Mouse (Mus musculus) neural tube, embryonic 11.5 days (tissue): ENCODE measurements around the gene Cblb. TPM values are rescaled to one million over a fixed set of nuclear protein-coding genes. Genes with fewer than 3 reads are reported as not detected.

Experiments used
- ATAC-seq: fragments of 200-750 bp; cut with Nextera tagmentation; 2 replicates; pipeline ENCODE4 v1.8.0; 2017; ENCODE audit warnings: moderate number of reproducible peaks, mild to moderate bottlenecking, moderate TSS enrichment, moderate library complexity; ENCODE audit not compliant: insufficient read depth, low FRiP score, low TSS enrichment
- DNase-seq: peaks from one replicate; pipeline ENCODE4 v3.0.0-alpha.2; 2015; ENCODE audit warnings: low spot score
- H3K27ac ChIP-seq: fragments of 300-500 bp; sonication (generic); 2 replicates; pipeline ENCODE4 v1.5.1; 2014; ENCODE audit warnings: low read depth, mild to moderate bottlenecking, low read length
- H3K27me3 ChIP-seq: fragments of 300-500 bp; sonication (generic); 2 replicates; pipeline ENCODE4 v1.6.1; 2014; ENCODE audit warnings: mild to moderate bottlenecking, low read length, mixed read lengths; ENCODE audit not compliant: control insufficient read depth, insufficient read depth
- H3K36me3 ChIP-seq: fragments of 300-500 bp; sonication (generic); 2 replicates; pipeline ENCODE4 v1.6.1; 2014; ENCODE audit warnings: mild to moderate bottlenecking, low read length, moderate library complexity, mixed read lengths; ENCODE audit not compliant: control insufficient read depth, insufficient read depth
- H3K4me1 ChIP-seq: fragments of 300-500 bp; sonication (generic); 2 replicates; pipeline ENCODE4 v1.6.1; 2014; ENCODE audit warnings: low read length, mixed read lengths; ENCODE audit not compliant: control insufficient read depth, insufficient read depth
- H3K4me2 ChIP-seq: fragments of 300-500 bp; sonication (generic); 2 replicates; pipeline ENCODE4 v1.6.1; 2014; ENCODE audit warnings: low read depth, mild to moderate bottlenecking, moderate library complexity
- H3K4me3 ChIP-seq: fragments of 300-500 bp; sonication (generic); 2 replicates; pipeline ENCODE4 v1.5.1; 2014; ENCODE audit warnings: low read depth, low read length
- H3K9ac ChIP-seq: fragments of 300-500 bp; sonication (generic); 2 replicates; pipeline ENCODE4 v1.6.1; 2014; ENCODE audit warnings: mild to moderate bottlenecking, low read length
- H3K9me3 ChIP-seq: fragments of 300-500 bp; sonication (generic); 2 replicates; pipeline ENCODE4 v1.6.1; 2016; ENCODE audit warnings: low read length; ENCODE audit not compliant: control insufficient read depth
- WGBS: fragments of 180-500 bp; shearing (Covaris S2); extraction: QIAGEN DNeasy Blood & Tissue Kit; methylation state at CpG from one replicate; pipeline ENCODE4 v1.1.7; 2014; 5-methylcytosine and 5-hydroxymethylcytosine counted together
- polyA plus RNA-seq: library from polyadenylated mRNA; unstranded; fragments of >200 nt; fragmentation: Nextera tagmentation; extraction: Ambion mirVana; gene quantifications from 2 replicates; pipeline ENCODE4 v1.2.1, GENCODE M21; 2014

Cblb gene
- polyA plus RNA-seq, 1 experiment from 2014 or later, result 41.7 TPM

DNA sequence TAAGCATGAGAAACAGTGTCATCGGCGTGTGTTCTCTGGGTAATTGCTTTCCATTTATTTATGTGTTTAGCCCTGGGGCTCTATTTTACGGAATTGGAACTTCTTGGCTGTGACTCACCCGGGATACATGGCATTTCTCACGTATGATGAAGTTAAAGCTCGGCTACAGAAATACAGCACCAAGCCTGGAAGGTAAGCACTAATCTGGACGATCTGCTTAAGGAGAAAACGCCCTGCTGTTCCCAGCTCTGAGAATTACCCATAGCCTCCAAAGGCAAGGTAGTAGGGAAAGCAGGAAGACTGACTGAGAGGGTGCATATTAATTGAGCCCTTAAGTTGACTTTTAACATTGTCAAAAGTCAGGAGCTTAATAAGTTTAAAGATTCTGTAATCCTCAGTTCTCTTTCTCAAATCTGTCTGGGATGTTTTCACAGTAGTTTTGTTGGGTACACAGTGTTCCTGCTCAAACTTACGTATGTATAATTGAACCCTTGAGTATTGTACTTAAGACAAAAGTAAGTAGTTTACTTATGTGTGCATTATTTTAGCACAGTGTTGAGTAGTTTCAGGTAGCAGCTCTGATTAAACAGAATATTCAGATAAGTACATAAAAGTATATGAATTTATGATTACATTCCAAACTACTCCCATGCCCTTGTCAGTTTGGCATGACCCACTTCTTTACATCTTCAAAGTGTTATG lies 104.8 kb downstream of the Cblb start:
- no peaks in the 10 kb centered on the region for H3K27me3 ChIP-seq
- H3K4me1 ChIP-seq, result no peaks in the 10 kb centered on the region
- no peak overlapping the region for H3K9ac ChIP-seq
- no peak overlapping the region for H3K4me3 ChIP-seq
- 84% methylated on average over 9 of the region's 9 CpGs for WGBS
- H3K36me3 ChIP-seq, result no peaks in the 10 kb centered on the region
- no peaks in the 10 kb centered on the region for H3K9me3 ChIP-seq
- H3K27ac ChIP-seq, result no peak overlapping the region
- H3K4me2 ChIP-seq, result no peak overlapping the region
- no peak for DNase-seq
- ATAC-seq, result no peak

- H3K4me2 ChIP-seq, result no peak overlapping the region
- WGBS, result 93% methylated on average over 13 of the region's 13 CpGs
- no peaks in the 10 kb centered on the region for H3K9me3 ChIP-seq
- H3K4me1 ChIP-seq, result no peaks in the 10 kb centered on the region
- H3K36me3 ChIP-seq, result no peaks in the 10 kb centered on the region
- no peak for DNase-seq
- ATAC-seq, result no peak
- no peaks in the 10 kb centered on the region for H3K27me3 ChIP-seq
- H3K4me3 ChIP-seq, result no peak overlapping the region
- H3K27ac ChIP-seq, result no peak overlapping the region
- H3K9ac ChIP-seq, result no peak overlapping the region
These were observed 112.1 kb downstream of the Cblb start for GRCm38 (mm10) chr16:52143101-52143500.

DNA sequence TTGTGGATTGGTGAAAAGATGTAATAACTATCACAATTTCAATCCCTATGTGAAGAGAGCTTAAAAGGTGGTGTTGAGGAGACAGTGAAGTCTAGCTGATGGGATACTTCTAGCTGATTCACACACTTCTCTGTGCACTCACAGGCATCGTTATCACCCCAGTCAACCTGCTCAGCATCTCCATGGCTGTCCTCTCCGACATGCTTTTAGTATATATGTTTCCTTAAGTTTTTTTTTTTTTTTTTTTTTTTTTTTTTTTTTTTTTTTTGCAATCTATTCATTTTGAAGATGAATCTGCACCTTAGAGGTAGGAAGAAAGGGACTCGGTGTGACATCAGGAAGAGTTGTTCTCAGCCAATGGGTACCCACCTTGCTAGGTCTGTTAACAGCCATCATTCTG lies 112.8 kb downstream of the Cblb start:
- Histone ChIP-seq H3K36me3 (no peaks in the 10 kb centered on the region), H3K4me1 (no peaks in the 10 kb centered on the region), H3K27me3 (no peaks in the 10 kb centered on the region), H3K4me2 (no peak overlapping the region), H3K9ac (no peak overlapping the region), H3K4me3 (no peak overlapping the region), H3K9me3 (no peaks in the 10 kb centered on the region), H3K27ac (no peak overlapping the region)
- 91% methylated on average over 3 of the region's 3 CpGs for WGBS
- ATAC-seq (no peak), DNase-seq (no peak)

- Histone ChIP-seq H3K9me3 (no peaks in the 10 kb centered on the region), H3K4me1 (no peaks in the 10 kb centered on the region), H3K9ac (no peak overlapping the region), H3K4me2 (no peak overlapping the region), H3K4me3 (no peak overlapping the region), H3K27ac (no peak overlapping the region), H3K27me3 (no peaks in the 10 kb centered on the region), H3K36me3 (no peaks in the 10 kb centered on the region)
- no peak for ATAC-seq
- no peak for DNase-seq
- 92% methylated on average over 5 of the region's 5 CpGs for WGBS
These were observed 113.8 kb downstream of the Cblb start for GRCm38 (mm10) chr16:52144792-52145191.

GRCm38 (mm10) chr16:52145552-52145951 lies 114.5 kb downstream of the Cblb start:
- no peaks in the 10 kb centered on the region for H3K9me3 ChIP-seq
- 89% methylated on average over 4 of the region's 4 CpGs for WGBS
- H3K4me2 ChIP-seq, result no peak overlapping the region
- no peak overlapping the region for H3K27ac ChIP-seq
- H3K27me3 ChIP-seq, result no peaks in the 10 kb centered on the region
- no peaks in the 10 kb centered on the region for H3K4me1 ChIP-seq
- H3K9ac ChIP-seq, result no peak overlapping the region
- no peak overlapping the region for H3K4me3 ChIP-seq
- no peaks in the 10 kb centered on the region for H3K36me3 ChIP-seq
- ATAC-seq (no peak), DNase-seq (no peak)

DNA sequence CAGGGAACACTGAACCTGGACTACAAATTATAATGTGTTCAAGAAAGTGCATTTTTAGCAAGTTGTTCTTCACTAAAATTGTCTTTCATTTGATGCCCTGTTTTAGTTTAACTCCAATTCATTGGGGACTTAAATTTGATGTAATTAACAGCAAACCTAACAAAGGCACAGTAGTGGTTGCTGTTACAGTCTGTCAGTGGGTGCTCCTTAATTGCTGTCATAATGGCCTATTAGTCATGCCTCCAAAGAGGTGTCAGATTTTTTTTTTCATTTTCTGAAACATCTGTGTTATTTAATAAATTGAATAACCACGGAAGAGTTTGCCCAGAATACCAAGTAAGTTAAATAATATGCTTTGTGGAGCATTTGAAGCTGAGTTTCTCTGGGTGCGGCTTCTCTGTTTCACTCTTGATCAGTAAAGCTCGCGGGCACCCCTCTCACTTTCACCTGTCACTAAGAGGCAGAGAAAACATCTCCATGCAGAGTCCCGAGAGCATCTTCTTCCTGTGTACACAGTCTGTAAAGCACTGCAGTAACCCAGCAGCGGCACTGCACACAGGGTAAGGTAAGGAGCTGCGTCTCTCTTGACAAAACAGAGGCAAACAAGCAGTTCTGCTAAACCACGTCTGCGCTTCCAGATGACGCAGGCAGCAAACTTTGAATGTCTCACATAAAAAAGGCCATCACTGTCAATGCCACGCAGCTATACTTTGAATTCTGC lies 116.1 kb downstream of the Cblb start:
- WGBS, result 83% methylated on average over 11 of the region's 11 CpGs
- no peaks in the 10 kb centered on the region for H3K27me3 ChIP-seq
- H3K9ac ChIP-seq, result no peak overlapping the region
- no peaks in the 10 kb centered on the region for H3K9me3 ChIP-seq
- no peak overlapping the region for H3K4me2 ChIP-seq
- no peaks in the 10 kb centered on the region for H3K36me3 ChIP-seq
- H3K27ac ChIP-seq, result no peak overlapping the region
- DNase-seq (no peak), ATAC-seq (no peak)
- H3K4me3 ChIP-seq, result no peak overlapping the region
- H3K4me1 ChIP-seq, result no peaks in the 10 kb centered on the region

- Histone ChIP-seq H3K27me3 (no peaks in the 10 kb centered on the region), H3K36me3 (no peaks in the 10 kb centered on the region), H3K27ac (no peak overlapping the region), H3K9me3 (no peaks in the 10 kb centered on the region), H3K4me2 (no peak overlapping the region), H3K4me1 (no peaks in the 10 kb centered on the region), H3K9ac (no peak overlapping the region), H3K4me3 (no peak overlapping the region)
- DNase-seq (no peak), ATAC-seq (no peak)
- WGBS, result 65% methylated on average over 6 of the region's 6 CpGs
These were observed 117.0 kb downstream of the Cblb start for GRCm38 (mm10) chr16:52148041-52148440.

GRCm38 (mm10) chr16:52149135-52149769 lies 118.2 kb downstream of the Cblb start:
- H3K36me3 ChIP-seq, result no peaks in the 10 kb centered on the region
- WGBS, result 85% methylated on average over 6 of the region's 6 CpGs

More at GRCm38 (mm10) chr16:52149135-52149769, 118.2 kb downstream of the Cblb start:
- DNase-seq, result no peak
- ATAC-seq, result no peak
- Histone ChIP-seq H3K27ac (no peak overlapping the region), H3K9me3 (no peaks in the 10 kb centered on the region), H3K9ac (no peak overlapping the region), H3K4me3 (no peak overlapping the region), H3K4me1 (no peaks in the 10 kb centered on the region), H3K27me3 (no peaks in the 10 kb centered on the region), H3K4me2 (no peak overlapping the region)
